Mouse (Mus musculus) lung, adult 18-20 months (tissue): ENCODE data around the gene Rcor2.

Source experiments
- DNase-seq, 2 experiments: peaks; one replicate each; pipeline ENCODE4 v3.0.0; 2022; ENCODE audit warnings: mixed read lengths in 2 of 2

Rcor2 gene

GRCm38 (mm10) chr19:7265478-7266191, 1.5 kb upstream of the Rcor2 start:
- no peak for DNase-seq

GRCm38 (mm10) chr19:7266421-7266831, 699 bp upstream of the Rcor2 start:
- no peak for DNase-seq

GRCm38 (mm10) chr19:7267781-7268721, 926 bp downstream of the Rcor2 start:
- peak; percentile 82 for DNase-seq

- DNase-seq, result peak; percentile 60 to 73
Observed at GRCm38 (mm10) chr19:7268722-7269090, 1.6 kb downstream of the Rcor2 start.

- no peak for DNase-seq
Observed at GRCm38 (mm10) chr19:7269290-7270044, 2.3 kb downstream of the Rcor2 start.

- no peak for DNase-seq
Observed at GRCm38 (mm10) chr19:7273486-7273885, 6.4 kb downstream of the Rcor2 start.

GRCm38 (mm10) chr19:7274326-7274990, 7.3 kb downstream of the Rcor2 start:
- DNase-seq, result no peak

GRCm38 (mm10) chr19:7275131-7275789, 8.1 kb downstream of the Rcor2 start:
- DNase-seq, result no peak

- DNase-seq, result no peak
Observed at GRCm38 (mm10) chr19:7276053-7276659, 9.0 kb downstream of the Rcor2 start.

- DNase-seq, result no peak
Observed at GRCm38 (mm10) chr19:7276796-7277195, 9.7 kb downstream of the Rcor2 start.

GRCm38 (mm10) chr19:7278200-7278906, 11.2 kb downstream of the Rcor2 start:
- no peak for DNase-seq

GRCm38 (mm10) chr19:7279114-7279513, 12.0 kb downstream of the Rcor2 start:
- DNase-seq, result peak in 1 of 2 experiments; percentile 50

- no peak for DNase-seq
Observed at GRCm38 (mm10) chr19:7280557-7281330, 13.6 kb downstream of the Rcor2 start.

GRCm38 (mm10) chr19:7286563-7287315, 19.6 kb downstream of the Rcor2 start:
- peak in 1 of 2 experiments; percentile 52 for DNase-seq

- DNase-seq, result no peak
Observed at GRCm38 (mm10) chr19:7288288-7288687, 21.2 kb downstream of the Rcor2 start.

GRCm38 (mm10) chr19:7289767-7290166, 22.6 kb downstream of the Rcor2 start:
- DNase-seq, result no peak

- no peak for DNase-seq
Observed at GRCm38 (mm10) chr19:7291958-7292709, 25.0 kb downstream of the Rcor2 start.

GRCm38 (mm10) chr19:7294098-7294876, 27.2 kb downstream of the Rcor2 start:
- DNase-seq, result no peak
